In the genomic region with DNA sequence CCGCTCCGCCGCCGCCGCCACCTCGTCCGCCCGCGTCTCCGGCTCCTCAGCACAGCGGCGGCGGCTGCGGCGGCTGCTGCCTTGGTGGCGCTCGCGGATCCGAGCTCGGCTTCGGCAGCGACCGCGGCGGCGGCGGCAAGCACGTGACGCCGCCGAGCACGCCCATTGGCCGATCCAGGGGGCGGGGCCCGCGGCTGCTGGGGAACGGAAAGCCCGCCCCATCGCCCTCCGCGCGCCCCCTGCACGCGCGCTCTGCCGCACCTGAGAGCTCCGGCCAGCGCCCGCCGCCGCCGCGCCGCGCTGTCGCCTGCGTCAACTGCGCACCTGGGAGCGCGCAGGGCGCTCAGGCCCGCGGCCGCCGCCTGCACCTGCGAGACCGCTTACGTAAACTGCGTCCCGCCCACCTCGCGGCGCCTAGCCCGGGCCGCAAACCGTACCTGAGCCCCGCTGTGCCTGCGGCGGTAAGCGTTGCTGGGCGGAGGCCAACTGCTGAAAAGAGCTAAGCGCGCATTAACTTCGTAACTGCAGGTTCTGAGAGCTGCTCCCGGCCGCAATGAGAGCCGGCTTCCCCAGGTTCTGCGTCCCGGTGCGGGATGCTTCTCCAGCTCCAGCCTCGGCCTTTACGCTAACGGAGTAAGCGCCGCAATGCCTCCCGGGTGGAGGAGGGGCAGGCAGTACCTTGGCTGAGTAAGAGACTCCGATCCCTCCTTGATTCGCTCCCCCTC, we compare ENCODE assay signal across 8 mouse cellular contexts. TPM values are rescaled to one million over a fixed set of nuclear protein-coding genes. Genes with fewer than 3 reads are reported as not detected.
A peak's percentile ranks its signal among the peaks of the same experiment; 100 is the strongest.
DNase-seq lines count a peak whose midpoint lies in the region; ATAC-seq and TF ChIP-seq lines count a peak whose summit lies in the region.

Gene Strbp (minus strand): TSS at position 630 of the 725 bp plus-strand sequence.

- peak within 1 kb of the TSS; percentile 87 for H3K9ac ChIP-seq in embryonic facial prominence, embryonic 15.5 days
- H3K9ac ChIP-seq in limb, embryonic 14.5 days (ENCODE audit: low read depth, low read length, severe bottlenecking): peak within 1 kb of the TSS; percentile 88
- peak within 1 kb of the TSS; percentile 100 for H3K9ac ChIP-seq in midbrain, embryonic 16.5 days (ENCODE audit: low read depth, low read length)

- peak within 1 kb of the TSS; percentile 95 for H3K4me3 ChIP-seq in bone marrow macrophage, adult 2 months (ENCODE audit: insufficient read depth, low read length)
- H3K4me3 ChIP-seq in embryonic facial prominence, embryonic 15.5 days (replicated peaks): peak within 1 kb of the TSS; percentile 82
- H3K4me3 ChIP-seq in limb, embryonic 14.5 days (replicated peaks; ENCODE audit: low read length): peak within 1 kb of the TSS; percentile 92
- peak within 1 kb of the TSS; percentile 98 for H3K4me3 ChIP-seq in midbrain, embryonic 16.5 days (ENCODE audit: low read depth, low read length)
- peak within 1 kb of the TSS; percentile 93 for H3K4me3 ChIP-seq in spleen, adult 2 months (ENCODE audit: extremely low read depth, insufficient read depth, insufficient read length)

- peak; percentile 93 for ATAC-seq in embryonic facial prominence, embryonic 15.5 days (ENCODE audit: insufficient number of reproducible peaks, low FRiP score, low TSS enrichment, low read depth)
- peak; percentile 93 for ATAC-seq in limb, embryonic 14.5 days (ENCODE audit: low FRiP score, low read depth)
- peak; percentile 91 for ATAC-seq in midbrain, embryonic 16.5 days

- H3K9me3 ChIP-seq in embryonic facial prominence, embryonic 15.5 days (replicated peaks): no peaks in the 10 kb centered on the region
- H3K9me3 ChIP-seq in limb, embryonic 14.5 days (ENCODE audit: control insufficient read depth, low read length): no peaks in the 10 kb centered on the region
- no peaks in the 10 kb centered on the region for H3K9me3 ChIP-seq in midbrain, embryonic 16.5 days (replicated peaks; ENCODE audit: control insufficient read depth, low read length, poor library complexity, severe bottlenecking)

- peak; percentile 98 to 99 for DNase-seq in B cell, adult 2 months
- DNase-seq in heart, adult 9 months (ENCODE audit: low spot score in 2 of 2): peak; percentile 86 to 91
- DNase-seq in kidney, adult 9 months: peak; percentile 95
- DNase-seq in limb, embryonic 14.5 days (ENCODE audit: low spot score): peak; percentile 93
- DNase-seq in spleen, adult 2 months (ENCODE audit: low read depth in 1 of 2, low spot score in 2 of 2): peak; percentile 88 to 94

- H3K4me2 ChIP-seq in embryonic facial prominence, embryonic 15.5 days (replicated peaks): peak within 1 kb of the TSS; percentile 77
- H3K4me2 ChIP-seq in limb, embryonic 14.5 days (replicated peaks; ENCODE audit: low read depth, low read length, severe bottlenecking): peak within 1 kb of the TSS; percentile 72
- H3K4me2 ChIP-seq in midbrain, embryonic 16.5 days (ENCODE audit: low read length): peak within 1 kb of the TSS; percentile 86

- no peaks in the 10 kb centered on the region for H3K27me3 ChIP-seq in embryonic facial prominence, embryonic 15.5 days
- H3K27me3 ChIP-seq in limb, embryonic 14.5 days (ENCODE audit: control insufficient read depth, insufficient read depth, low read length): no peaks in the 10 kb centered on the region
- no peaks in the 10 kb centered on the region for H3K27me3 ChIP-seq in midbrain, embryonic 16.5 days (ENCODE audit: control insufficient read depth, insufficient read depth, low read depth, low read length)
- H3K27me3 ChIP-seq in spleen, adult 2 months (ENCODE audit: control insufficient read depth, insufficient read depth, low read length): peaks cover 2% of the 10 kb centered on the region; the same call in 1 of the 2 replicates

- TF ChIP-seq POLR2A in bone marrow macrophage, adult 2 months (IDR thresholded peaks at IDR 0.05; ENCODE audit: borderline replicate concordance, low read depth, low read length): no peak
- TF ChIP-seq POLR2A in limb, embryonic 14.5 days (IDR thresholded peaks at IDR 0.05; ENCODE audit: borderline replicate concordance, extremely low read depth, insufficient read depth, insufficient read length): 0 out of 2 replicates have a peak, but pooled peaks have one; percentile 28
- peak; percentile 15; the same call in 1 of the 2 replicates for TF ChIP-seq POLR2A in spleen, adult 2 months (IDR thresholded peaks at IDR 0.05; ENCODE audit: low read depth, low read length)

- no peak for TF ChIP-seq CTCF in bone marrow macrophage, adult 2 months (IDR thresholded peaks at IDR 0.05; ENCODE audit: low read depth, low read length)
- no peak for TF ChIP-seq CTCF in spleen, adult 2 months (IDR thresholded peaks at IDR 0.05; ENCODE audit: extremely low read depth, insufficient read depth, insufficient read length, insufficient replicate concordance)

- no peaks in the 10 kb centered on the region for H3K4me1 ChIP-seq in bone marrow macrophage, adult 2 months (ENCODE audit: control insufficient read depth, insufficient read depth, low read length)
- H3K4me1 ChIP-seq in embryonic facial prominence, embryonic 15.5 days: peaks cover 13% of the 10 kb centered on the region
- H3K4me1 ChIP-seq in limb, embryonic 14.5 days (ENCODE audit: control insufficient read depth, insufficient read depth, low read length): peaks cover 9% of the 10 kb centered on the region
- H3K4me1 ChIP-seq in midbrain, embryonic 16.5 days (ENCODE audit: control insufficient read depth, insufficient read depth, low read length): peaks cover 26% of the 10 kb centered on the region
- peaks cover 5% of the 10 kb centered on the region; the same call in 1 of the 2 replicates for H3K4me1 ChIP-seq in spleen, adult 2 months (ENCODE audit: control insufficient read depth, insufficient read depth, insufficient read length)

- H3K36me3 ChIP-seq in embryonic facial prominence, embryonic 15.5 days: no peaks in the 10 kb centered on the region
- no peaks in the 10 kb centered on the region for H3K36me3 ChIP-seq in limb, embryonic 14.5 days (ENCODE audit: control insufficient read depth, insufficient read depth, low read length)
- no peaks in the 10 kb centered on the region for H3K36me3 ChIP-seq in midbrain, embryonic 16.5 days (ENCODE audit: control insufficient read depth, insufficient read depth, low read length)
- H3K36me3 ChIP-seq in spleen, adult 2 months (ENCODE audit: control insufficient read depth, insufficient read depth, low read length): no peaks in the 10 kb centered on the region

- WGBS in embryonic facial prominence, embryonic 15.5 days: under 1% methylated on average over 54 of the region's 98 CpGs
- 2% methylated on average over 44 of the region's 98 CpGs for WGBS in limb, embryonic 14.5 days
- WGBS in midbrain, embryonic 16.5 days: 0% methylated on average over 91 of the region's 98 CpGs
- under 1% methylated on average over 94 of the region's 98 CpGs for WGBS in spleen, adult 2 months

- H3K27ac ChIP-seq in bone marrow macrophage, adult 2 months (ENCODE audit: insufficient read depth, low read depth, low read length): no peak within 1 kb of the TSS
- H3K27ac ChIP-seq in embryonic facial prominence, embryonic 15.5 days (replicated peaks): peak within 1 kb of the TSS; percentile 91
- peak within 1 kb of the TSS; percentile 92 for H3K27ac ChIP-seq in limb, embryonic 14.5 days (replicated peaks; ENCODE audit: low read depth, low read length)
- H3K27ac ChIP-seq in midbrain, embryonic 16.5 days (ENCODE audit: low read length): peak within 1 kb of the TSS; percentile 99
- peak within 1 kb of the TSS; percentile 91 for H3K27ac ChIP-seq in spleen, adult 2 months (ENCODE audit: insufficient read depth, low read length)

RNA-seq across cellular contexts. Expression of gene Strbp, which starts in this region (rescaled TPM):
- 4.9 and 6.0 TPM in 2 replicates for polyA plus RNA-seq in bone marrow macrophage, adult 2 months (2012; ENCODE audit: insufficient read depth, insufficient read length, missing spikeins)
- 30.7 and 34.9 TPM in 2 replicates for polyA plus RNA-seq in embryonic facial prominence, embryonic 15.5 days (2015; fragmentation: Nextera tagmentation; extraction: Ambion mirVana)
- 16.7 and 23.5 TPM in 2 replicates for polyA plus RNA-seq in limb, embryonic 14.5 days (2012; rRNA removed)
- 33.2 and 35.0 TPM in 2 replicates for polyA plus RNA-seq in limb, embryonic 14.5 days (2014; fragmentation: Nextera tagmentation; extraction: Ambion mirVana)
- 108 and 119 TPM in 2 replicates for polyA plus RNA-seq in midbrain, embryonic 16.5 days (2015; fragmentation: Nextera tagmentation; extraction: Ambion mirVana)
- 4.8 and 6.7 TPM in 2 replicates for polyA plus RNA-seq in spleen, adult 2 months (2012; rRNA removed)
